Mouse (Mus musculus): ENCODE measurements at regions not wholly inside any gene's neighbourhood (a gene's known extent, or its start where the extent isn't known, plus 50 kb on each side); places are given as distances from the start of the nearest gene placed in this dataset.

DNA sequence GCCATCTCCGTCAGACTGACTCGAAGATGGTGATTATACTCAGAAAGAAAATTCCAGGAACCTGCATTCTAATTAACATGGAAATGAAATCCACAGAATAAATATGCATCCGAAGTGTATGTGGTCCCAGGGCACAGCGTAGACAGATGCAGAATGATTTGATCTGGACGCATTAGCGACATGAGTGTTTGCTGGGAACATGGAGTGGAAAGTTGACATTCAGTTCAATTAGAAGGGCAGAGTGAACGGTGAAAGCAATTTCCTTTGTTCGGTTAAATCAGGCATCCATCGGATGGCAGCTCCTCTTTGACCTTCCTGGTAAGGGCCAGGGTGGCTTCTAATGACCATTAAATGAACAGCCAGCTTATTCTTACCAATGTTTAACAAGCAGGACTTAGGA lies 199.1 kb upstream of the Amigo2 start:
- Histone ChIP-seq H3K9ac (ENCODE audit: low read depth, poor library complexity, severe bottlenecking) (no peak overlapping the region), H3K4me3 (ENCODE audit: low read depth, low read length) (no peak overlapping the region), H3K36me3 (ENCODE audit: control insufficient read depth, insufficient read depth, low read length, poor library complexity, severe bottlenecking) (no peaks in the 10 kb centered on the region), H3K27ac (ENCODE audit: insufficient read depth, low read length) (no peak overlapping the region), H3K27me3 (ENCODE audit: control insufficient read depth, insufficient read depth, low read length, poor library complexity, severe bottlenecking) (no peaks in the 10 kb centered on the region), H3K9me3 (replicated peaks; ENCODE audit: control insufficient read depth, insufficient read depth, low read length, poor library complexity, severe bottlenecking) (no peaks in the 10 kb centered on the region), H3K4me1 (ENCODE audit: control insufficient read depth, insufficient read depth, low read length) (peaks cover 4% of the 10 kb centered on the region)
- TF ChIP-seq EP300 (IDR thresholded peaks at IDR 0.05; ENCODE audit: insufficient read depth, low read depth, low read length) (no peak), POLR2A (IDR thresholded peaks at IDR 0.05; ENCODE audit: insufficient read depth, low read length) (no peak), CTCF (IDR thresholded peaks at IDR 0.05; ENCODE audit: low read depth, low read length) (no peak)

DNA sequence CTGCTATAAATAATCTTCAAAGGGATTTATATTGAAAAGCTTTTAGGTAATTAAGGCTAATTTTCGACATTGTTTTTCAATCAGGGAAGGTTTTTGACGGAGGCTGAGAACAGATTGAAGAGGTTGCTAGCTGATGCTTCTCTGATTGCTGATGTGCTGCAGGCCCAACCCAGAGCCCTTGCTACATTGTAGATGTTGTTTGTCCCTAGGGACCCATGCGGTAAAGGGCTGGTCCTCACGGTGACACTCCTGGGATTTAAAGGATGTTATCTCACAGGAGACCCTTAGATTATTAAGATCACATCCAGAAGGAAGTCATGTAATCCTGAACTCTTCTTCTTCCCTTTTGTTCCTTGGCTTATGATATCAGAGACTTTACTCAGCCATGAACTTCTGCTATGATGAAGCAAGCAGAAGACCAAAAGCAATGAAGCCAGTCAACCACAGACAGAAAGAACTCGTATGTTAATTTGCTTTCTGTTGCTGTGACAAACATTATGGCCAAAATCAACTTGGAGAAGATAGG lies 191.2 kb upstream of the Amigo2 start:
- TF ChIP-seq EP300 (IDR thresholded peaks at IDR 0.05; ENCODE audit: insufficient read depth, low read depth, low read length) (no peak), POLR2A (IDR thresholded peaks at IDR 0.05; ENCODE audit: insufficient read depth, low read length) (no peak), CTCF (IDR thresholded peaks at IDR 0.05; ENCODE audit: low read depth, low read length) (no peak)
- H3K27me3 ChIP-seq (ENCODE audit: control insufficient read depth, insufficient read depth, low read length, poor library complexity, severe bottlenecking): no peaks in the 10 kb centered on the region
- H3K9ac ChIP-seq (ENCODE audit: low read depth, poor library complexity, severe bottlenecking): no peak overlapping the region
- no peaks in the 10 kb centered on the region for H3K36me3 ChIP-seq (ENCODE audit: control insufficient read depth, insufficient read depth, low read length, poor library complexity, severe bottlenecking)
- no peaks in the 10 kb centered on the region for H3K9me3 ChIP-seq (replicated peaks; ENCODE audit: control insufficient read depth, insufficient read depth, low read length, poor library complexity, severe bottlenecking)
- H3K27ac ChIP-seq (ENCODE audit: insufficient read depth, low read length): no peak overlapping the region
- H3K4me3 ChIP-seq (ENCODE audit: low read depth, low read length): no peak overlapping the region
- H3K4me1 ChIP-seq (ENCODE audit: control insufficient read depth, insufficient read depth, low read length): no peaks in the 10 kb centered on the region

Measured in ES-Bruce4 (cell line).